Mouse (Mus musculus) embryonic facial prominence, embryonic 15.5 days (tissue): ENCODE data around the gene Catsperz. TPM values are rescaled to one million over a fixed set of nuclear protein-coding genes. Genes with fewer than 3 reads are reported as not detected.

Experiments used
- ATAC-seq: fragments of 200-750 bp; cut with Nextera tagmentation; 2 replicates; pipeline ENCODE4 v1.8.0; 2017; ENCODE audit warnings: low read depth, moderate TSS enrichment; ENCODE audit not compliant: insufficient number of reproducible peaks, low FRiP score, low TSS enrichment
- H3K27ac ChIP-seq: fragments of 300-500 bp; sonication (generic); replicated peaks from 2 replicates; pipeline ENCODE4 v1.5.1; 2015; ENCODE audit warnings: mild to moderate bottlenecking, inconsistent platforms
- H3K27me3 ChIP-seq: fragments of 300-500 bp; sonication (generic); 2 replicates; pipeline ENCODE4 v1.6.1; 2015; ENCODE audit warnings: inconsistent platforms
- H3K36me3 ChIP-seq: fragments of 300-500 bp; sonication (generic); 2 replicates; pipeline ENCODE4 v1.6.1; 2015; ENCODE audit warnings: mild to moderate bottlenecking, inconsistent platforms
- H3K4me1 ChIP-seq: fragments of 300-500 bp; sonication (generic); 2 replicates; pipeline ENCODE4 v1.6.1; 2015; ENCODE audit warnings: inconsistent platforms
- H3K4me2 ChIP-seq: fragments of 300-500 bp; sonication (generic); replicated peaks from 2 replicates; pipeline ENCODE4 v1.6.1; 2015; ENCODE audit warnings: mild to moderate bottlenecking, inconsistent platforms
- H3K4me3 ChIP-seq: fragments of 300-500 bp; sonication (generic); replicated peaks from 2 replicates; pipeline ENCODE4 v1.5.1; 2015; ENCODE audit warnings: mild to moderate bottlenecking, inconsistent platforms
- H3K9ac ChIP-seq: fragments of 300-500 bp; sonication (generic); 2 replicates; pipeline ENCODE4 v1.6.1; 2015; ENCODE audit warnings: inconsistent platforms
- H3K9me3 ChIP-seq: fragments of 300-500 bp; sonication (generic); replicated peaks from 2 replicates; pipeline ENCODE4 v1.6.1; 2016; ENCODE audit warnings: inconsistent platforms
- WGBS: fragments of 180-500 bp; shearing (Covaris S2); methylation state at CpG from one replicate; pipeline ENCODE4 v1.1.7; 2015; 5-methylcytosine and 5-hydroxymethylcytosine counted together
- polyA plus RNA-seq: library from polyadenylated mRNA; unstranded; fragments of >200 nt; fragmentation: Nextera tagmentation; extraction: Ambion mirVana; gene quantifications from 2 replicates; pipeline ENCODE4 v1.2.1, GENCODE M21; 2015

Catsperz gene
- polyA plus RNA-seq = 4.0 and 5.1 TPM in 2 replicates

GRCm38 (mm10) chr19:6925307-6925573 lies at the start of gene Catsperz:
Catsperz (minus strand) TSS chr19:6925380.
- peak within 1 kb of the TSS; percentile 51 for H3K4me2 ChIP-seq
- no peaks in the 10 kb centered on the region for H3K36me3 ChIP-seq
- no peaks in the 10 kb centered on the region for H3K9me3 ChIP-seq
- H3K27me3 ChIP-seq = peaks cover 69% of the 10 kb centered on the region
- WGBS = 3% methylated on average over 9 of the region's 9 CpGs
- ATAC-seq = no peak
- H3K9ac ChIP-seq = no peak within 1 kb of the TSS
- H3K27ac ChIP-seq = peak within 1 kb of the TSS; percentile 72
- H3K4me1 ChIP-seq = peaks cover 39% of the 10 kb centered on the region
- peak within 1 kb of the TSS; percentile 33 for H3K4me3 ChIP-seq

- H3K4me2 ChIP-seq = peak within 1 kb of the TSS; percentile 76
- WGBS = under 1% methylated on average over 77 of the region's 84 CpGs
- no peaks in the 10 kb centered on the region for H3K9me3 ChIP-seq
- peak; percentile 73 for ATAC-seq
- H3K36me3 ChIP-seq = peaks cover 8% of the 10 kb centered on the region
- peak within 1 kb of the TSS; percentile 65 for H3K4me3 ChIP-seq
- H3K4me1 ChIP-seq = peaks cover 79% of the 10 kb centered on the region
- H3K9ac ChIP-seq = peak within 1 kb of the TSS; percentile 66
- H3K27me3 ChIP-seq = no peaks in the 10 kb centered on the region
- peak within 1 kb of the TSS; percentile 91 for H3K27ac ChIP-seq
These were observed 49.3 kb upstream of the Catsperz start, which contains the start of gene Ppp1r14b for GRCm38 (mm10) chr19:6974211-6975205. Ppp1r14b (plus strand) TSS chr19:6974968.

- peak overlapping the region; percentile 65 for H3K4me3 ChIP-seq
- H3K27me3 ChIP-seq = no peaks in the 10 kb centered on the region
- no peaks in the 10 kb centered on the region for H3K9me3 ChIP-seq
- ATAC-seq = no peak
- peak overlapping the region; percentile 91 for H3K27ac ChIP-seq
- H3K4me2 ChIP-seq = peak overlapping the region; percentile 76
- H3K4me1 ChIP-seq = peaks cover 77% of the 10 kb centered on the region
- 35% methylated on average over 12 of the region's 12 CpGs for WGBS
- H3K9ac ChIP-seq = no peak overlapping the region
- peaks cover 8% of the 10 kb centered on the region for H3K36me3 ChIP-seq
These were observed 48.5 kb upstream of the Catsperz start for GRCm38 (mm10) chr19:6973581-6974190.

GRCm38 (mm10) chr19:6972247-6972917 lies 47.2 kb upstream of the Catsperz start:
- H3K36me3 ChIP-seq = peaks cover 3% of the 10 kb centered on the region; the same call in 1 of the 2 replicates
- WGBS = 74% methylated on average over 13 of the region's 13 CpGs
- H3K9me3 ChIP-seq = no peaks in the 10 kb centered on the region
- no peak overlapping the region for H3K4me3 ChIP-seq
- H3K4me1 ChIP-seq = peaks cover 77% of the 10 kb centered on the region
- H3K4me2 ChIP-seq = no peak overlapping the region
- ATAC-seq = no peak
- no peak overlapping the region for H3K9ac ChIP-seq
- no peak overlapping the region for H3K27ac ChIP-seq
- H3K27me3 ChIP-seq = no peaks in the 10 kb centered on the region

- H3K9ac ChIP-seq = no peak overlapping the region
These were observed 46.5 kb upstream of the Catsperz start for GRCm38 (mm10) chr19:6971644-6972043.

GRCm38 (mm10) chr19:6970460-6971085 lies 45.4 kb upstream of the Catsperz start:
- no peak overlapping the region for H3K9ac ChIP-seq
- peak overlapping the region; percentile 80 for H3K4me2 ChIP-seq
- H3K27me3 ChIP-seq = no peaks in the 10 kb centered on the region
- peaks cover 11% of the 10 kb centered on the region for H3K36me3 ChIP-seq
- peaks cover 60% of the 10 kb centered on the region for H3K4me1 ChIP-seq
- no peak overlapping the region; the same call in 1 of the 2 replicates for H3K27ac ChIP-seq
- H3K4me3 ChIP-seq = peak overlapping the region; percentile 61
- 19% methylated on average over 11 of the region's 11 CpGs for WGBS
- no peaks in the 10 kb centered on the region for H3K9me3 ChIP-seq
- ATAC-seq = no peak

More at GRCm38 (mm10) chr19:6971644-6972043, 46.5 kb upstream of the Catsperz start:
- Histone ChIP-seq H3K27me3 (no peaks in the 10 kb centered on the region), H3K36me3 (peaks cover under 1% of the 10 kb centered on the region; the same call in 1 of the 2 replicates), H3K4me2 (no peak overlapping the region), H3K27ac (no peak overlapping the region; the same call in 1 of the 2 replicates), H3K9me3 (no peaks in the 10 kb centered on the region), H3K4me3 (no peak overlapping the region), H3K4me1 (peaks cover 70% of the 10 kb centered on the region)
- WGBS = 21% methylated on average over 6 of the region's 6 CpGs
- ATAC-seq = no peak

- peaks cover 58% of the 10 kb centered on the region for H3K4me1 ChIP-seq
- peaks cover 18% of the 10 kb centered on the region for H3K36me3 ChIP-seq
- H3K27me3 ChIP-seq = no peaks in the 10 kb centered on the region
- peak overlapping the region; percentile 61 for H3K4me3 ChIP-seq
- peak; percentile 70 for ATAC-seq
- peak overlapping the region; percentile 80 for H3K4me2 ChIP-seq
- 1% methylated on average over 50 of the region's 55 CpGs for WGBS
- H3K27ac ChIP-seq = peak overlapping the region; percentile 52; the same call in 1 of the 2 replicates
- H3K9me3 ChIP-seq = no peaks in the 10 kb centered on the region
- H3K9ac ChIP-seq = peak overlapping the region; percentile 57
These were observed 44.6 kb upstream of the Catsperz start for GRCm38 (mm10) chr19:6969665-6970381.

- Histone ChIP-seq H3K9ac (peak overlapping the region; percentile 57), H3K9me3 (no peaks in the 10 kb centered on the region), H3K27me3 (no peaks in the 10 kb centered on the region), H3K4me3 (peak overlapping the region; percentile 61), H3K36me3 (peaks cover 24% of the 10 kb centered on the region), H3K27ac (peak overlapping the region; percentile 52), H3K4me2 (peak overlapping the region; percentile 80), H3K4me1 (peaks cover 58% of the 10 kb centered on the region)
- WGBS = under 1% methylated on average over 19 of the region's 20 CpGs
- ATAC-seq = no peak; the same call in 1 of the 2 replicates
These were observed 44.1 kb upstream of the Catsperz start for GRCm38 (mm10) chr19:6969291-6969664.

- H3K27ac ChIP-seq = peak overlapping the region; percentile 52
- ATAC-seq = no peak
- peak overlapping the region; percentile 80 for H3K4me2 ChIP-seq
- H3K36me3 ChIP-seq = peaks cover 28% of the 10 kb centered on the region
- peaks cover 53% of the 10 kb centered on the region for H3K4me1 ChIP-seq
- H3K4me3 ChIP-seq = peak overlapping the region; percentile 61
- H3K27me3 ChIP-seq = no peaks in the 10 kb centered on the region
- H3K9me3 ChIP-seq = no peaks in the 10 kb centered on the region
- peak overlapping the region; percentile 57 for H3K9ac ChIP-seq
- 10% methylated on average over 15 of the region's 15 CpGs for WGBS
These were observed 43.5 kb upstream of the Catsperz start for GRCm38 (mm10) chr19:6968491-6969271.
